Mouse (Mus musculus) retina, postnatal 1 day (tissue): ENCODE results near the gene Xpo4.
A peak's percentile ranks its signal among the peaks of the same experiment; 100 is the strongest.

Experiments
- DNase-seq: peaks from one replicate; pipeline ENCODE4 v3.0.0-alpha.2; 2012

Xpo4 gene

DNA sequence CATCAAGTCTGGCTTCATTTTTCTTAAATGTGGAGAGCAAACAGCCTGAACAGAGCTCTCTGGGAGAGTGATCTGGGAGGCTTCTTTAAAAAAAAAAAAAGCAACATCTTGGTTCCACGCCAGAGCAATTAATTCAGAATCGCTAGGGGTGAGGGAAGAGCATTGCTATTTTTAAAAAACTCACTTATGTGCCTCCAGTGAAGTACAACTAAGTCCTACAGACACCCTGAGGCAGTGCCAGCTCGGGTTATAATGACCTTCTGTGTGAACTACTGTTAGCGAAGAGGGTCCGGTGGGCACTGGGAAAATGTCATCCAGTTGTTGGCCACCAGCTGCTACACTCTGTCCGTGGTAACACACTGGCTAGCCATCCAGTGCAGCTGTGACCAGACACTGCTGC is 129.6 kb downstream of the Xpo4 start:
- DNase-seq: peak; percentile 53

DNA sequence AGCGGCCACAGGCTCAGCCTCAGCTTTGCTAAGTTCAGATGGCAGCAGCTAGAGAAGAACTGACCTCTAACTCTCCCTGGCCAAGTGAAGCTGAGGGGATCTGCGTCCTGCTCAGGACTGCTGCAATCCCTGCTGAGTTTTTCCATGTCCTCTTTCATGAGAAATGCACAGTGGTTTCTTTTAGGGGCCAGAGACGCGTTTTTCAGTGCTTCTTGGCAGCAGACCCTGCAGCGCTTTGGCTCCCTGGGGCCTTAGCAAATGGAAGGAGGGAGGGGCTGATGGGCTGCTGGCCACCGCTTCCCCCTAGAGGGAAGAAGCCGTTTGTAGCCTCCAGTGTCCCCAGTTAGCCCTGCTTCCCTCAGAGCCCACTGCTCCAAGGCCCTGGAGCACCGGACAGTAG is 130.3 kb downstream of the Xpo4 start:
- peak; percentile 35 for DNase-seq

DNA sequence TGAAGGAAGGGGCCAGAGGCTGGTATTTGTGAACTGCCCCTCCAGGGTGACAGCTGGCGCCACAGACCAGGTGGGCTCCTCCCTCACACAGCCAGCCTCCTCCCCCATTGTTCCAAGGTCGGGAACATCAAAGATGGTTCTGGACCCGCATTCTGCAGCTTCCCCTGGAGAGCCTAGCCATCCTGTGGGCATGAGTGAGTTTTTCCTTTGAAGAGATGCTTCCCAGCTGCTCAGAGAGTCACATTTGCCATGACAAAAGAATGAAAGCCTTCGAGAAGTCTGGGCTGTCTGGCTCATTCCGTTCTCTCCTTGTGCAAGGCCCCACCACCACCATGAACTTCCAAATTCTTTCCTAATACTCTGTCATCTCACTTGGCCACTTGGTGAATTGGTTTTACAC is 130.9 kb downstream of the Xpo4 start:
- DNase-seq: peak; percentile 16

DNA sequence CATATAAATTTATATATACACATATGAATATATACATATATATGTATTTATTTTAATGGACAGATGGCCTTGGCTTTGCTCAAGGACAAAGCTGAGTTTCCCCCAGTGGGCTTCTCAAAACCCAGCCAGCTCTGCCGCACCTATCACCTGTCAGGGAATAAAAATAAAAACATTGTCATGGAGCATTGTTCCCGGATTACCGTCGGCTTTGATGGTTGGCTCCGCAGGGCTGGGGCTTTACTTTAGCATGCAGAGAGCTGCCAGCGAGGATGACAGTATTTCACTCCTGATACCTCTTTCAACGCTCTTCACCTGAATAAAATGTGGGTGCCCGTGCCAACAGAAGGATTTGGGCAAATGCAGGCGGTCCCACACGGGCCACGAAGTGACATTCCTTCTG is 131.4 kb downstream of the Xpo4 start:
- DNase-seq: no peak

DNA sequence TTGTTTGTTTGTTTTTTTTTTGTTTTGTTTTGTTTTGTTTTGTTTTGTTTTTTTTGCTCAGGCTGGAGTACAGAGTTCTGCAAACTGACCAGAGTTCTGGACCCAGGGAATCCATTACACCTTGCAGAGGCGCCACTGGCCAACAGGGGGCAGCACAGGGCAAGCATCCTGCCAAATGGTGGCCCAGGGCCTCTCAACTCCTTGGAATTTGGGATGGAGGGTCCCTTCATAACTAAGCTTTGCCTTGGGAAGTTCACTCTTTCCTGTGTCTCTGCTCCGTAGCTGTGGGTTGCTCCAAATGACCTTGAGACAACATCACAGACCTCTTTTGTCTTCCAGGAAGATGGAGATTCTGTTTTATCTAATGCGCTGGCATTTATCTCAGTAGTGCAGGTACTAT is 132.0 kb downstream of the Xpo4 start:
- peak; percentile 58 for DNase-seq

DNA sequence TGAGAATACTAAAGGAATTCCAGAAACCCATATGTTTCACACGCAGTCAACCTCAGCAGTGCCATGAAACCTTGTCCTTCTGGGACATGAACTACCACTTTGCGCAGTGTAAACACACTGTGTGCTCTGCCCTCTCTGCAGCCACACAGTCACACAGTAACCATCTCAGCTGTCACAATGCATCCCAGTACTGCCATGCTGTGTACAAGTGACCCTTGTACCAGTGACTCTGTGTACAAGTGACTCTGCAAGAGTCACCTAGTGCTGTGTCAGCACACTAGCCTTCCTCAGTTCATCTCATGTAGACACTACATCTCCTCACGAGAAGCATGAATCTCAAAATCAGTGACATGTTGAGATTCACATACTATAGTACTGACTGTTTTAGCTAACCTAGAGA is 132.7 kb downstream of the Xpo4 start:
- no peak for DNase-seq

DNA sequence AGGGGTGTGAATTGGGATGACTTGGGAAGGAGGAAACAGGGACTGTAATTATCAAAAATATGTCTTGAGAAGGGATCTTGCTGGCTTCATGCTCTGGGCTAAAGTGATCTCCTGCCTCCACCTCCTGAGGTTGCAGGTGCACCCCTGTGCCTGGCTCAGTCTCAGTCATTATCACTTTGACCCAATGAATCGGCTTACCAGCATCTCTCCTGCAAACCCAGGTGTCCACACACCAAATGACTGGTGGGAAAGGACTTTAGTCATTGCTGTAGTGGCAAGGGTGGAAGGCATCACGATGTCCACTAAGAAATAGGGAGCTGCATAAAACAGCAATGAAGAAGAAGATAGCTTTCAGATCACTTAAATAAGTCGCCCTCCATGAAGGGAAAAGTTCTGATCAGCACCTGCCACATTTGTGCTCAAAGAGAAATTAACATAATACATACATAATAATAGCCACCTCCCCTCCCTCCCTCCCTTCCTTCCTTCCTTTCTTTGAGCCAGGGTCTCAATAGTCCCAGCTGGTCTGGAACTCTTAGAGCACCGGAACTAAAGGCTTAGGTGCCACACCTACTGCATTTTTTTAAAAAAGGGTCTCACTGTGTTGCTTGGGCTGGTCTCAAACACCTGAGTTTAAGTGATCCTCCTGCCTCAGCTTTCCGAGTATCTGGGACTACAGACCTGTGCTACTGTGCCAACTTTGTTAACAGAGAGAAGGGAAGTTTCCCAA is 135.3 kb downstream of the Xpo4 start:
- DNase-seq: no peak

DNA sequence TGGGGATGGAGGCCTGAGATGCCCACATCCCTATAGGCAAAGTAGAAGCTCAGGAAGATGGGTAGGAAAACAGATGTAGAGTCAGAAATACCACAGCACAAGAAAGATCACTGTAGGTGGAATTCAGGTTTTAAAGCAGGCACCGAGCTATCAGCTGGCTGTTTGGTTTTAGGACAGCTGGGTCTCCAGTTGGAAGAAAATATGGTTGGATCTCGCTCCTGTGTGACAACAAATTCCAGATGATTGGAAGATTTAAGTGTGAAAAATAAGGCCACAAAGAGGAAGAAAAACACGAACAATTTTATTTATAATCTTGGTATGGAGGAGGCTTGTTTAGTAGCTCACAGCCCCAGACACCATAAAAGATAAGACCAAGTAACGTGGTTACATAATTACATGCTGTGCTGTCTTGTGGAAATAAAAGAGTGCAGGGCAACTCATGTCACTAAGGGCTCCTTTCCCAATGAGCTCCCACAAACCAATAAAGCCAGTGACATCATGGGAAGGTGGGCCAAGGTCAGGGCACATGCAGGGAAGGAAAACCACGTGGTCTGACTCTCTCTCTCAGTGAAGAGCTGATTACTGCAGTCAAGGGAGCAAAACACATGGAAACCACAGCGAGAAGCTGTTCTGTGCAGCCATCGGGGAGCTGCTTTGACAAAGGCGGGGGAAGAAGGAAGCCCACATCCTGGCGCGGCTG is 136.0 kb downstream of the Xpo4 start:
- DNase-seq: peak; percentile 34

DNA sequence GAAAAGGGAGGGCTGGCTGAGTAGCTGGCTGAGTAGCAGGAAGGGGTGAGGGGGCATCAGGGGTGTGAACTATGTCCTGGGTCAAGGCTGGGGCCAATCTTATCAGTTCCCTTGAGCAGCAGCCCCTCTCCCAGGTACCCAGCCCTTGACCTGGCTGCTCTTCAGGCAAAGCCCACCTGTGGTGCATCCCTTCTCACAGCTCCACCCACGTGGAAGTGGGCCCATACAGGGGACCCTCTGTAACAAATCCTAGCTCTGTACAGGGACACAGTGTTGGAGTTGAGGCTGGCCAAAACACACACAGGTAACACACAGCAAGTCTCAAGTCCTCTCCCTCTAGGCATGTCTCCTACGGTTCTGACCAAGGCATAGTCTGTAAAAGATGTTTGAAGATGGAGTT is 137.6 kb downstream of the Xpo4 start:
- no peak for DNase-seq
